Mouse (Mus musculus): ENCODE measurements around the gene Akap8. TPM values are rescaled to one million over a fixed set of nuclear protein-coding genes. Genes with fewer than 3 reads are reported as not detected.

Akap8 gene
- total RNA-seq, 2 experiments from 2014 or later, result 75.3 to 84.7 TPM

GRCm38 (mm10) chr17:32350382-32350983 lies 29.4 kb upstream of the Akap8 start, which contains the start of gene Akap8l:
Gene Akap8l, minus strand, starts transcription at chr17:32350607.
- intact Hi-C loops (cut with DNase I), result no loop called here

GRCm38 (mm10) chr17:32349851-32350381 lies 28.9 kb upstream of the Akap8 start:
- intact Hi-C loops (cut with DNase I), result loop anchor here (5.0 kb wide), 2 partner anchors 37 to 82 kb away; partner anchors contain the start of gene Wiz
- peak in 1 of 2 experiments; percentile 57 for DNase-seq (ENCODE audit: low spot score in 2 of 2)

More at GRCm38 (mm10) chr17:32350382-32350983, 29.4 kb upstream of the Akap8 start, which contains the start of gene Akap8l:
- peak; percentile 98 to 99 for DNase-seq (ENCODE audit: low spot score in 2 of 2)

- intact Hi-C loops (cut with DNase I), result loop anchor here (5.0 kb wide), 2 partner anchors 38 to 83 kb away; partner anchors contain the start of gene Wiz
- peak; percentile 60 to 78 for DNase-seq (ENCODE audit: low spot score in 2 of 2)
Observed at GRCm38 (mm10) chr17:32349037-32349732, 28.1 kb upstream of the Akap8 start.

- intact Hi-C loops (cut with DNase I), result loop anchor here (1.0 to 5.0 kb wide), 3 partner anchors 39 to 146 kb away; partner anchors contain the start of gene Wiz
- no peak for DNase-seq (ENCODE audit: low spot score in 2 of 2)
Observed at GRCm38 (mm10) chr17:32348406-32348805, 27.4 kb upstream of the Akap8 start.

GRCm38 (mm10) chr17:32341102-32341501 lies 20.1 kb upstream of the Akap8 start:
- intact Hi-C loops (cut with DNase I), result no loop called here
- no peak for DNase-seq (ENCODE audit: low spot score in 2 of 2)

GRCm38 (mm10) chr17:32340110-32340509 lies 19.1 kb upstream of the Akap8 start:
- intact Hi-C loops (cut with DNase I), result no loop called here
- DNase-seq (ENCODE audit: low spot score in 2 of 2), result no peak

- intact Hi-C loops (cut with DNase I), result no loop called here
- no peak for DNase-seq (ENCODE audit: low spot score in 2 of 2)
Observed at GRCm38 (mm10) chr17:32335869-32336268, 14.8 kb upstream of the Akap8 start.

- DNase-seq (ENCODE audit: low spot score in 2 of 2), result no peak
- intact Hi-C loops (cut with DNase I), result no loop called here
Observed at GRCm38 (mm10) chr17:32334921-32335320, 13.9 kb upstream of the Akap8 start.

GRCm38 (mm10) chr17:32333675-32334303 lies 12.8 kb upstream of the Akap8 start:
- intact Hi-C loops (cut with DNase I), result no loop called here
- no peak for DNase-seq (ENCODE audit: low spot score in 2 of 2)

GRCm38 (mm10) chr17:32327501-32327900 lies 6.5 kb upstream of the Akap8 start:
- intact Hi-C loops (cut with DNase I), result no loop called here
- no peak for DNase-seq (ENCODE audit: low spot score in 2 of 2)

- no peak for DNase-seq (ENCODE audit: low spot score in 2 of 2)
- intact Hi-C loops (cut with DNase I), result no loop called here
Observed at GRCm38 (mm10) chr17:32322809-32323208, 1.8 kb upstream of the Akap8 start.

GRCm38 (mm10) chr17:32321836-32322235 lies 798 bp upstream of the Akap8 start:
- intact Hi-C loops (cut with DNase I), result no loop called here
- DNase-seq (ENCODE audit: low spot score in 2 of 2), result no peak

GRCm38 (mm10) chr17:32321390-32321734 lies 324 bp upstream of the Akap8 start:
- intact Hi-C loops (cut with DNase I), result no loop called here
- no peak for DNase-seq (ENCODE audit: low spot score in 2 of 2)

- no peak for DNase-seq (ENCODE audit: low spot score in 2 of 2)
- intact Hi-C loops (cut with DNase I), result no loop called here
Observed at GRCm38 (mm10) chr17:32319950-32320349, 1.1 kb downstream of the Akap8 start.

GRCm38 (mm10) chr17:32317708-32318107 lies 3.3 kb downstream of the Akap8 start:
- intact Hi-C loops (cut with DNase I), result no loop called here
- no peak for DNase-seq (ENCODE audit: low spot score in 2 of 2)

- no peak for DNase-seq (ENCODE audit: low spot score in 2 of 2)
- intact Hi-C loops (cut with DNase I), result no loop called here
Observed at GRCm38 (mm10) chr17:32317032-32317431, 4.0 kb downstream of the Akap8 start.

GRCm38 (mm10) chr17:32315560-32315959 lies 5.5 kb downstream of the Akap8 start:
- no peak for DNase-seq (ENCODE audit: low spot score in 2 of 2)
- intact Hi-C loops (cut with DNase I), result no loop called here

- DNase-seq (ENCODE audit: low spot score in 2 of 2), result no peak
- intact Hi-C loops (cut with DNase I), result no loop called here
Observed at GRCm38 (mm10) chr17:32313892-32314291, 7.1 kb downstream of the Akap8 start.

GRCm38 (mm10) chr17:32312801-32313200 lies 8.2 kb downstream of the Akap8 start:
- no peak for DNase-seq (ENCODE audit: low spot score in 2 of 2)
- intact Hi-C loops (cut with DNase I), result no loop called here

- no peak for DNase-seq (ENCODE audit: low spot score in 2 of 2)
- intact Hi-C loops (cut with DNase I), result no loop called here
Observed at GRCm38 (mm10) chr17:32307963-32308362, 13.1 kb downstream of the Akap8 start.

All from left cerebral cortex, postnatal 14 days (tissue).